Mouse (Mus musculus): Measurements from ENCODE around the gene Card11.

Card11 gene

GRCm38 (mm10) chr5:141000349-141000748 lies at the start of gene Card11:
TSS of gene Card11 (minus strand) at chr5:141000582.
- no peak for DNase-seq (ENCODE audit: low read depth, low spot score)

GRCm38 (mm10) chr5:141047651-141048218 lies 47.4 kb upstream of the Card11 start:
- DNase-seq (ENCODE audit: low read depth, low spot score): no peak

- DNase-seq (ENCODE audit: low read depth, low spot score): no peak
Observed at GRCm38 (mm10) chr5:141044976-141045375, 44.6 kb upstream of the Card11 start.

- DNase-seq (ENCODE audit: low read depth, low spot score): no peak
Observed at GRCm38 (mm10) chr5:141043654-141044447, 43.5 kb upstream of the Card11 start.

GRCm38 (mm10) chr5:141042406-141042805 lies 42.0 kb upstream of the Card11 start:
- DNase-seq (ENCODE audit: low read depth, low spot score): no peak

GRCm38 (mm10) chr5:141040846-141041245 lies 40.5 kb upstream of the Card11 start:
- DNase-seq (ENCODE audit: low read depth, low spot score): peak; percentile 64

GRCm38 (mm10) chr5:141038342-141038741 lies 38.0 kb upstream of the Card11 start:
- no peak for DNase-seq (ENCODE audit: low read depth, low spot score)

GRCm38 (mm10) chr5:141035346-141035745 lies 35.0 kb upstream of the Card11 start:
- no peak for DNase-seq (ENCODE audit: low read depth, low spot score)

- DNase-seq (ENCODE audit: low read depth, low spot score): no peak
Observed at GRCm38 (mm10) chr5:141034301-141034700, 33.9 kb upstream of the Card11 start.

GRCm38 (mm10) chr5:141033001-141033400 lies 32.6 kb upstream of the Card11 start:
- DNase-seq (ENCODE audit: low read depth, low spot score): peak; percentile 17

- no peak for DNase-seq (ENCODE audit: low read depth, low spot score)
Observed at GRCm38 (mm10) chr5:141029364-141029763, 29.0 kb upstream of the Card11 start.

- no peak for DNase-seq (ENCODE audit: low read depth, low spot score)
Observed at GRCm38 (mm10) chr5:141025635-141026034, 25.3 kb upstream of the Card11 start.

- DNase-seq (ENCODE audit: low read depth, low spot score): peak; percentile 26
Observed at GRCm38 (mm10) chr5:141024435-141024834, 24.1 kb upstream of the Card11 start.

- DNase-seq (ENCODE audit: low read depth, low spot score): no peak
Observed at GRCm38 (mm10) chr5:141017927-141018700, 17.7 kb upstream of the Card11 start.

GRCm38 (mm10) chr5:141016082-141016481 lies 15.7 kb upstream of the Card11 start:
- DNase-seq (ENCODE audit: low read depth, low spot score): no peak

- DNase-seq (ENCODE audit: low read depth, low spot score): no peak
Observed at GRCm38 (mm10) chr5:141014216-141014615, 13.8 kb upstream of the Card11 start.

GRCm38 (mm10) chr5:141013465-141013864 lies 13.1 kb upstream of the Card11 start:
- DNase-seq (ENCODE audit: low read depth, low spot score): peak; percentile 25

GRCm38 (mm10) chr5:141005491-141005890 lies 5.1 kb upstream of the Card11 start:
- no peak for DNase-seq (ENCODE audit: low read depth, low spot score)

- DNase-seq (ENCODE audit: low read depth, low spot score): no peak
Observed at GRCm38 (mm10) chr5:141004078-141004763, 3.8 kb upstream of the Card11 start.

- DNase-seq (ENCODE audit: low read depth, low spot score): no peak
Observed at GRCm38 (mm10) chr5:140999178-140999672, 1.2 kb downstream of the Card11 start.

- no peak for DNase-seq (ENCODE audit: low read depth, low spot score)
Observed at GRCm38 (mm10) chr5:140997767-140998166, 2.6 kb downstream of the Card11 start.

Measured in mesoderm, embryonic 11.5 days (tissue).